Mouse (Mus musculus) thymus, adult 2 months (tissue): ENCODE measurements around the gene Hoxc12. TPM values are rescaled to one million over a fixed set of nuclear protein-coding genes. Genes with fewer than 3 reads are reported as not detected.

ENCODE experiments used
- DNase-seq: peaks from one replicate; pipeline ENCODE4 v3.0.0; 2021
- H3K27ac ChIP-seq: fragments of 200-500 bp; 2 replicates; pipeline ENCODE4 v1.5.1; 2012; ENCODE audit warnings: low read length, control low read depth; ENCODE audit not compliant: control insufficient read depth, insufficient read depth
- H3K27me3 ChIP-seq: fragments of 200-500 bp; 2 replicates; pipeline ENCODE4 v1.6.1; 2012; ENCODE audit warnings: mild to moderate bottlenecking, low read length, moderate library complexity, mixed read lengths; ENCODE audit not compliant: control insufficient read depth, insufficient read depth
- H3K36me3 ChIP-seq: fragments of 200-500 bp; 2 replicates; pipeline ENCODE4 v1.6.1; 2012; ENCODE audit warnings: mild to moderate bottlenecking, low read length, moderate library complexity; ENCODE audit not compliant: control insufficient read depth, insufficient read depth
- H3K4me1 ChIP-seq: fragments of 200-500 bp; replicated peaks from 2 replicates; pipeline ENCODE4 v1.6.1; 2012; ENCODE audit warnings: low read length; ENCODE audit not compliant: control insufficient read depth, insufficient read depth
- H3K4me3 ChIP-seq: fragments of 200-500 bp; 2 replicates; pipeline ENCODE4 v1.5.1; 2012; ENCODE audit warnings: mild to moderate bottlenecking, low read length, control low read depth, moderate library complexity; ENCODE audit not compliant: control insufficient read depth, insufficient read depth
- CTCF ChIP-seq: fragments of 200-500 bp; IDR thresholded peaks from 2 replicates; pipeline ENCODE4 v1.5.1; 2012; ENCODE audit warnings: mild to moderate bottlenecking, control low read depth, low read length, moderate library complexity, borderline replicate concordance; ENCODE audit not compliant: control insufficient read depth, poor library complexity, insufficient read depth; ENCODE audit errors: extremely low read depth
- POLR2A ChIP-seq: fragments of 200-500 bp; IDR thresholded peaks from 2 replicates; pipeline ENCODE4 v1.6.1; 2012; ENCODE audit warnings: mild to moderate bottlenecking, low read length, control low read depth, moderate library complexity; ENCODE audit not compliant: control insufficient read depth, poor library complexity, insufficient read depth; ENCODE audit errors: extremely low read depth
- WGBS: fragments of 180-500 bp; shearing (Covaris S2); methylation state at CpG from one replicate; pipeline ENCODE4 v1.1.7; 2018; 5-methylcytosine and 5-hydroxymethylcytosine counted together
- polyA plus RNA-seq: library from polyadenylated mRNA; depleted of rRNA; stranded (reverse); fragments of >200 nt; gene quantifications from 2 replicates; pipeline ENCODE4 v1.2.3, GENCODE M21; 2012

Hoxc12 gene
- polyA plus RNA-seq, 1 experiment: not detected

DNA sequence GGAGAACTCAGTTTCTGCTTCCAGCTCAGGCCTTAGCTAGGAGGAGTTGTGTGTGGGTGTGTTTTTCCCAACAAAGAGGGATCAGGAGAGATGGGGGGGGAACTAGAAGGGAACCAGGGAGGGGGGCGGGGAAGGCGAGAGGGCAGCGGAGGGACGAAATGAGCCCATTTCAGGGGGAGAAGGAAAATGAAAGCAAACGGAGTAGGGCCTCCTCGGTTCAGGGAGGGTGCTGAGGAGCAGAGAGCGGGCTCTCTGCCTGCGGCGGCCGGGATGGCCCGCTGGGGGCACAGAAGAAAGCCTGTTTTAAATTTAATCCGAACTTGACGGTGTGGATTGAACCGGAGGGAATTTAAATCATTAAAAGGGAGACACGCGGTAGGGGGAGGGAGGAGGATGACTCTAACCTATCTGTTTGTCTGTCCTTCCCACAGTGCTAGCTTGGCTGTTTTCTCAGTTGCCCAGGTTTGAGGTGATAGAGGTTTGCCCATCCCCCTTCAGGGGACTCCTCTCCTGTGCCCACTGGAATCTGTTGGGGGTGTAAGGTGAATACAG, 40.9 kb downstream of the Hoxc12 start:
- Histone ChIP-seq H3K4me3 (peak overlapping the region; percentile 15; the same call in 1 of the 2 replicates), H3K4me1 (no peaks in the 10 kb centered on the region), H3K36me3 (no peaks in the 10 kb centered on the region), H3K27ac (no peak overlapping the region), H3K27me3 (peaks cover 37% of the 10 kb centered on the region)
- no peak for TF ChIP-seq CTCF
- TF ChIP-seq POLR2A: no peak
- no peak for DNase-seq
- WGBS: 16% methylated on average over 16 of the region's 16 CpGs

DNA sequence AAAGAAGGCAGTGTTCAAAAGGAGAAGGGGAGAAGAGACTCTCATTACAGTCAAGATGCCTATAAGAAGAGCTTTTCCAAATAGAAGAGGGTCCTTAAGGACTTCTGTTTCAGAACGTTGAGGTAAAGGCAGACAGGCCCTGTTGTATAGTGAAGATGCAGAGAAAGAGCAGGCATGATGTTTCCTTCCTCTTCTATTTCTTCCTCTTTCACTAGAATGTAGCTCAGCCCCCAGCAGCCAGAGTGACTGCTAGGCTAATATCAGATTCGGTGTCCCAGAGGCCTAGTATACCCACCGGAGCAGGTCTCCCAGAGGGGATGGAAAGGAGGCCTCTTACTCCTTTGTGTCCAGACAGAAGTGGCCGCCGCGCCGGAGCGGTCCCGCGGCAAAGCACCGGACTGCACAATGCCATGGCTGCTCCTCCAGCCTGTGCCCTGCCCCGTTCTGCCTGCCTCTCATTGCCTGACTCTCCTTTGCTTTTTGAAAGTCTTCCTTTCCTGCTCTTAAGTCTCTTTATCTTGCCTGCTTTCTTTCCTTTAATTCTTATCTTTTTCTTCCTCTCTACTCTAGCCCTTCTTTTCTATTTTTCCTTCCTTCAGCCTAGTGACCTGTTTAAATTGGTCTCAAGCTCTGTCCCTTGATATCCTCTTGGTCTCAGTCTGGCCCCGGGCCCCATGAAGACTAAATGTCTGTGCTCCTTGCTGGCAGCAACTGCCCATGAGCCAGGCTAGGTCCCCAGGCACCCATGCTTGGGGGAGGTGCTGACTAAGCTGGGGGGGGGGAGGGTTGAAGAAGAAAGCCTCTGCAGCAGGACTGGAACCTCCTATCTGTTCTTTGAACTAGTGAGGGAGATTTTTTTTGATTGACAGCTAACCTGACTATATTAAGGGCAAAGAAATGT, 42.3 kb downstream of the Hoxc12 start:
- no peak for DNase-seq
- Histone ChIP-seq H3K27ac (no peak overlapping the region), H3K4me1 (no peaks in the 10 kb centered on the region), H3K36me3 (no peaks in the 10 kb centered on the region), H3K4me3 (no peak overlapping the region), H3K27me3 (peaks cover 38% of the 10 kb centered on the region)
- TF ChIP-seq CTCF: no peak
- no peak for TF ChIP-seq POLR2A
- WGBS: 11% methylated on average over 13 of the region's 13 CpGs

- Histone ChIP-seq H3K4me3 (no peak overlapping the region), H3K4me1 (no peaks in the 10 kb centered on the region), H3K36me3 (no peaks in the 10 kb centered on the region), H3K27me3 (peaks cover 37% of the 10 kb centered on the region), H3K27ac (no peak overlapping the region)
- TF ChIP-seq CTCF: no peak
- TF ChIP-seq POLR2A: no peak
- no peak for DNase-seq
- WGBS: 25% methylated on average over 1 of the region's 1 CpGs
Observed at GRCm38 (mm10) chr15:102979936-102980335, 43.4 kb downstream of the Hoxc12 start.

GRCm38 (mm10) chr15:102980352-102980751, 43.8 kb downstream of the Hoxc12 start:
- TF ChIP-seq CTCF (no peak), POLR2A (no peak)
- H3K27me3 ChIP-seq: peaks cover 36% of the 10 kb centered on the region
- no peaks in the 10 kb centered on the region for H3K36me3 ChIP-seq
- no peak overlapping the region for H3K27ac ChIP-seq
- no peaks in the 10 kb centered on the region for H3K4me1 ChIP-seq
- WGBS: 23% methylated on average over 11 of the region's 11 CpGs
- DNase-seq: no peak
- no peak overlapping the region for H3K4me3 ChIP-seq

- DNase-seq: no peak
- Histone ChIP-seq H3K27ac (no peak overlapping the region), H3K4me3 (no peak overlapping the region), H3K4me1 (no peaks in the 10 kb centered on the region), H3K36me3 (no peaks in the 10 kb centered on the region), H3K27me3 (peaks cover 37% of the 10 kb centered on the region)
- WGBS: 8% methylated on average over 14 of the region's 14 CpGs
- TF ChIP-seq POLR2A (no peak), CTCF (no peak)
Observed at GRCm38 (mm10) chr15:102980912-102981311, 44.4 kb downstream of the Hoxc12 start.

DNA sequence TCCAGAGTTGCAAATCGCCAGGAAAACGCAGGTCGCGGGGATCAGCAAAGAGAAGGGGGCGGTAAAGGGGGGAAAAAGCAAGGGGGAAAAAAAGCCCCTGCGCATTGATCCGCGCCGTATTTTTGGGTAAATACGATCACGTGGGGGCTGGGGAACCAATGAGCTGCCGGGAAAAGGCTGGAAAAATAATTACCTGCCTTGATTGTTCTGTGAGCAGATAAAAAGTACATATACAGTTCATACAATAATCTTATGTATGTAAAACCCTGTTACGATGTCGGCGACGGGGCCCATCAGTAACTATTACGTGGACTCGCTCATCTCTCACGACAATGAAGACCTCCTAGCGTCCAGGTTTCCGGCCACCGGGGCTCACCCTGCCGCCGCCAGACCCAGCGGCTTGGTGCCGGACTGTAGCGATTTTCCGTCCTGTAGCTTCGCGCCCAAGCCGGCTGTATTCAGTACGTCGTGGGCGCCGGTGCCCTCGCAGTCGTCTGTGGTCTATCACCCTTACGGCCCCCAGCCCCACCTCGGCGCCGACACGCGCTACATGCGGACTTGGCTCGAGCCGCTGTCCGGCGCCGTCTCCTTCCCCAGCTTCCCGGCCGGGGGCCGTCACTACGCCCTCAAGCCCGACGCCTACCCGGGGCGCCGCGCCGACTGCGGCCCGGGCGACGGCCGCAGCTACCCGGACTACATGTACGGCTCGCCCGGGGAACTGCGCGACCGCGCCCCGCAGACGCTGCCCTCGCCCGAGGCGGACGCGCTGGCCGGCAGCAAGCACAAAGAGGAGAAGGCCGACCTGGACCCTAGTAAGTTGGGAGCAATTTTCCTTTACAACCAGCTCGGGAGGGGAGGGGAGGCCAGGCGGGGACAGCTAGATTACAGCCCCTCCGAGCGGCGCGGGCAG, 45.1 kb downstream of the Hoxc12 start:
- Histone ChIP-seq H3K4me1 (no peaks in the 10 kb centered on the region), H3K27ac (no peak overlapping the region), H3K4me3 (no peak overlapping the region), H3K27me3 (peaks cover 34% of the 10 kb centered on the region), H3K36me3 (no peaks in the 10 kb centered on the region)
- TF ChIP-seq POLR2A: no peak
- TF ChIP-seq CTCF: no peak
- no peak for DNase-seq
- WGBS: 5% methylated on average over 88 of the region's 88 CpGs
